Mouse (Mus musculus): ENCODE results near the gene Gm13288. TPM values are rescaled to one million over a fixed set of nuclear protein-coding genes. Genes with fewer than 3 reads are reported as not detected.
A peak's percentile ranks its signal among the peaks of the same experiment; 100 is the strongest.
"Not testable (repeated sequence)": the region's sequence is repeated elsewhere in the genome, so short reads cannot be mapped to it uniquely, and the experiment has no call there.

Gene Gm13288
- polyA plus RNA-seq (2014; fragmentation: Nextera tagmentation; extraction: Ambion mirVana), result not detected in 2 replicates

DNA sequence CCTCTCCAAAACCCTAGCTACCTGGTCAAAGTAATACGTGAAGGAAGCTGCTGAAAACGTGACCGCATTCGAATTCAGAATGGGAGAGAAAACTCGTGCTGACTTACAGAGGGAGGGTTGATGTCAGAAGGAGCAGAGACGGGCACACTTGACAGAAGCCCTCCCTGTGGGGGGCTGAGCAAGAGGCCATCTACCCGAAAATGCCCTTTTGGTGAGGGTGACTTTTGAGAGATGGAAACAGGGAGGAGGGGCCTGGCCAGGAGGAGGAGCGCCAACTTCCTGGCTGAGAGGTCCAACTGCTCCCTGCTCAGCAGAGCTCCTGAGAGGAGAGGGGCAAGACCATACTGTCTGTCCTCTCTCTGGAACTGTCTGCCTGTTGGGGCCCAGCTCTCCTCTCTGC is at the start of gene Gm13288:
TSS of gene Gm13288 (plus strand) at position 301 of the 400 bp plus-strand sequence.
- ATAC-seq (replicated peaks; ENCODE audit: insufficient number of reproducible peaks, low FRiP score, low TSS enrichment, low read depth); H3K9ac ChIP-seq (replicated peaks; ENCODE audit: low read length); H3K4me3 ChIP-seq (ENCODE audit: low read depth, low read length); H3K27ac ChIP-seq (replicated peaks; ENCODE audit: low read depth, low read length); H3K36me3 ChIP-seq (replicated peaks; ENCODE audit: control insufficient read depth, insufficient read depth, low read depth, low read length); H3K4me2 ChIP-seq (ENCODE audit: low read depth, low read length); H3K27me3 ChIP-seq (ENCODE audit: control insufficient read depth, insufficient read depth, low read length); H3K9me3 ChIP-seq (replicated peaks; ENCODE audit: control insufficient read depth, low read length); DNase-seq (ENCODE audit: low spot score); H3K4me1 ChIP-seq (ENCODE audit: control insufficient read depth, insufficient read depth, low read length): not testable (repeated sequence)
- WGBS, result no CpG with 5 or more reads among the region's 8 CpGs

DNA sequence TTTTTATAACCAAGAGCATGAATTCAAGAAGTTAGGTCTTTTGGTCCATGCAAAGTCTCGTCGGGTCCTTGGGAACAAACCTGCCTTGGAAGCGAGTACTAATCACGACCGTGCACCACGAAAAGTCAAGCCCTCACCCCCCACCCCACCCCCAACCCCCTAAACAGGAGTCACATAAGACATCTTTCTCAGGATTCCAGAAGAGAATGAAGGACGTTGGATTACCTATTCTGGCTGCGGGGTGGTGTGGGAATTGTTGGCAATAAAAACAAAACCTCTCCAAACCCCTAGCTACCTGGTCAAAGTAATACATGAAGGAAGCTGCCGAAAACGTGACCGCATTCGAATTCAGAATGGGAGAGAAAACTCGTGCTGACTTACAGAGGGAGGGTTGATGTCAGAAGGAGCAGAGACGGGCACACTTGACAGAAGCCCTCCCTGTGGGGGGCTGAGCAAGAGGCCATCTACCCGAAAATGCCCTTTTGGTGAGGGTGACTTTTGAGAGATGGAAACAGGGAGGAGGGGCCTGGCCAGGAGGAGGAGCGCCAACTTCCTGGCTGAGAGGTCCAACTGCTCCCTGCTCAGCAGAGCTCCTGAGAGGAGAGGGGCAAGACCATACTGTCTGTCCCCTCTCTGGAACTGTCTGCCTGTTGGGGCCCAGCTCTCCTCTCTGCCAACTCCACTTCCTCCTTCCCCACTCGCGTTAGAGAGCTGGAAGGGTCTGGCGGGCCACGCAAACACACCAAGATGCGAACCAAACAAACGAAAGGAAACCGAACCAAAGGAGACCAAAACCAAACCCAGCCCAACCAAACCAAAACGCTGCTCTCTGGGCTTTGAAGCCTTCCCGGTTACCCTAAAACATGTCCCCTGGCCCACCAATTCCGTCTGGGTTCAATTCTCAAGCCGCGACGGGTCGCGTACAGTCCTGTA is 48.5 kb upstream of the Gm13288 start:
- H3K9me3 ChIP-seq (replicated peaks; ENCODE audit: control insufficient read depth, low read length); H3K27me3 ChIP-seq (ENCODE audit: control insufficient read depth, insufficient read depth, low read length); ATAC-seq (replicated peaks; ENCODE audit: insufficient number of reproducible peaks, low FRiP score, low TSS enrichment, low read depth); H3K36me3 ChIP-seq (replicated peaks; ENCODE audit: control insufficient read depth, insufficient read depth, low read depth, low read length); H3K4me1 ChIP-seq (ENCODE audit: control insufficient read depth, insufficient read depth, low read length): not testable (repeated sequence)
- Histone ChIP-seq H3K4me2 (ENCODE audit: low read depth, low read length) (peak overlapping the region; percentile 64), H3K4me3 (ENCODE audit: low read depth, low read length) (peak overlapping the region; percentile 33), H3K9ac (replicated peaks; ENCODE audit: low read length) (peak overlapping the region; percentile 60), H3K27ac (replicated peaks; ENCODE audit: low read depth, low read length) (peak overlapping the region; percentile 70)
- WGBS, result 14% methylated on average over 28 of the region's 31 CpGs
- peak; percentile 16 for DNase-seq (ENCODE audit: low spot score)

DNA sequence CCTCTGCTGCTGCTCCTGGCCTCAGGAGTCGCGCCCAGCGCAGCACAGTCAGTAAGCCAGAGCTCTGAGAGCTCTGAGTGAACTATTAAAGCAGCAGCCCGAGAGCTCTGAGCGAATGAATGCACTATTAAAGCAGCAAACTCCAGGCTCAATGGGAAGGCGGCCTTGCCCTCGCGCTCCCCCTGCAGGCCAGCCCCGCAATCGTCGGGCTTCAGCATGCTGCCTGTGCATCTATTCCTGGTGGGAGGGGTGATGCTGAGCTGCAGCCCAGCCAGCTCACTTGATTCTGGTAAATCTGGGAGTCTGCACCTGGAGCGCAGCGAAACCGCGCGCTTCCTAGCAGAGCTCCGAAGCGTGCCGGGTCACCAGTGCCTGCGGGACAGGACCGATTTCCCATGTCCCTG is 47.7 kb upstream of the Gm13288 start:
- peak; percentile 87 for DNase-seq (ENCODE audit: low spot score)
- peak overlapping the region; percentile 70 for H3K27ac ChIP-seq (replicated peaks; ENCODE audit: low read depth, low read length)
- not testable (repeated sequence) for H3K27me3 ChIP-seq (ENCODE audit: control insufficient read depth, insufficient read depth, low read length); H3K9me3 ChIP-seq (replicated peaks; ENCODE audit: control insufficient read depth, low read length); H3K36me3 ChIP-seq (replicated peaks; ENCODE audit: control insufficient read depth, insufficient read depth, low read depth, low read length); H3K4me1 ChIP-seq (ENCODE audit: control insufficient read depth, insufficient read depth, low read length)
- peak overlapping the region; percentile 60 for H3K9ac ChIP-seq (replicated peaks; ENCODE audit: low read length)
- WGBS, result under 1% methylated on average over 17 of the region's 21 CpGs
- peak overlapping the region; percentile 64 for H3K4me2 ChIP-seq (ENCODE audit: low read depth, low read length)
- peak; percentile 100 for ATAC-seq (replicated peaks; ENCODE audit: insufficient number of reproducible peaks, low FRiP score, low TSS enrichment, low read depth)
- peak overlapping the region; percentile 33 for H3K4me3 ChIP-seq (ENCODE audit: low read depth, low read length)

DNA sequence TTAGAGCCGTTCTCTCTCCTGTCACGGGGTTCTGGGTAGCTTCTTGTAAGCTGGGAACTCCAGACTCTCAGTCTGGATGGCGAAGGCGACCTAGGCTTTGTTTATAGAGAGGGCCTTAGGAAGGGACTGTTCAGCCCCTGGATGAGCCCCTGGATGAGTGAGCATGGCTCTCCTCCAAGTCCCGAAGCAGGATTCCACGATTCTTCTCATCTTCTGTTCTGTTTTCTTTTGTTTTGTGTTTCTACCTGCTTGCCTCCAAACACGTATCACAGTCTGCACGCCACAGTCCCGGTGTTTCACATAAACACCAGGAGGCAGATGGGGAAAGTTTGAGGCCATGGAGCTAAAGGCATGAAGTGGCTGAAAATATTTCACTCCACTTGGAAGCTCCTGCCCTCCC is 46.6 kb upstream of the Gm13288 start:
- H3K4me2 ChIP-seq (ENCODE audit: low read depth, low read length); H3K4me3 ChIP-seq (ENCODE audit: low read depth, low read length): not testable (repeated sequence)
- 85% methylated on average over 8 of the region's 9 CpGs for WGBS

DNA sequence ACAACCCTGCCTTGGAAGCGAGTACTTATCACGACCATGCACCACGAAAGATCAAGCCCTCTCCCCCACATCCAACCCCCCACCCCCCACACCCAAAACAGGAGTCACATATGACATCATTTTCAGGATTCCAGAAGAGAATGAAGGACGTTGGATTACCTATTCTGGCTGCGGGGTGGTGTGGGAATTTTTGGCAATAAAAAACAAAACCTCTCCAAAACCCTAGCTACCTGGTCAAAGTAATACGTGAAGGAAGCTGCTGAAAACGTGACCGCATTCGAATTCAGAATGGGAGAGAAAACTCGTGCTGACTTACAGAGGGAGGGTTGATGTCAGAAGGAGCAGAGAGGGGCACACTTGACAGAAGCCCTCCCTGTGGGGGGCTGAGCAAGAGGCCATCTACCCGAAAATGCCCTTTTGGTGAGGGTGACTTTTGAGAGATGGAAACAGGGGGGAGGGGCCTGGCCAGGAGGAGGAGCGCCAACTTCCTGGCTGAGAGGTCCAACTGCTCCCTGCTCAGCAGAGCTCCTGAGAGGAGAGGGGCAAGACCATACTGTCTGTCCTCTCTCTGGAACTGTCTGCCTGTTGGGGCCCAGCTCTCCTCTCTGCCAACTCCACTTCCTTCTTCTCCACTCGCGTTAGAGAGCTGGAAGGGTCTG is 45.6 kb upstream of the Gm13288 start, which contains the start of gene Gm13283:
TSS of gene Gm13283 (plus strand) at position 510 of the 659 bp plus-strand sequence.
- H3K4me3 ChIP-seq (ENCODE audit: low read depth, low read length), result peak within 1 kb of the TSS; percentile 21
- not testable (repeated sequence) for H3K27ac ChIP-seq (replicated peaks; ENCODE audit: low read depth, low read length); H3K36me3 ChIP-seq (replicated peaks; ENCODE audit: control insufficient read depth, insufficient read depth, low read depth, low read length); DNase-seq (ENCODE audit: low spot score); H3K27me3 ChIP-seq (ENCODE audit: control insufficient read depth, insufficient read depth, low read length); H3K9ac ChIP-seq (replicated peaks; ENCODE audit: low read length); ATAC-seq (replicated peaks; ENCODE audit: insufficient number of reproducible peaks, low FRiP score, low TSS enrichment, low read depth); H3K4me1 ChIP-seq (ENCODE audit: control insufficient read depth, insufficient read depth, low read length); H3K9me3 ChIP-seq (replicated peaks; ENCODE audit: control insufficient read depth, low read length)
- peak within 1 kb of the TSS; percentile 46 for H3K4me2 ChIP-seq (ENCODE audit: low read depth, low read length)
- 26% methylated on average over 7 of the region's 14 CpGs for WGBS

More for the DNA sequence above, 46.6 kb upstream of the Gm13288 start:
- not testable (repeated sequence) for H3K27me3 ChIP-seq (ENCODE audit: control insufficient read depth, insufficient read depth, low read length); DNase-seq (ENCODE audit: low spot score); H3K9ac ChIP-seq (replicated peaks; ENCODE audit: low read length); H3K9me3 ChIP-seq (replicated peaks; ENCODE audit: control insufficient read depth, low read length); H3K4me1 ChIP-seq (ENCODE audit: control insufficient read depth, insufficient read depth, low read length); H3K36me3 ChIP-seq (replicated peaks; ENCODE audit: control insufficient read depth, insufficient read depth, low read depth, low read length); ATAC-seq (replicated peaks; ENCODE audit: insufficient number of reproducible peaks, low FRiP score, low TSS enrichment, low read depth); H3K27ac ChIP-seq (replicated peaks; ENCODE audit: low read depth, low read length)

DNA sequence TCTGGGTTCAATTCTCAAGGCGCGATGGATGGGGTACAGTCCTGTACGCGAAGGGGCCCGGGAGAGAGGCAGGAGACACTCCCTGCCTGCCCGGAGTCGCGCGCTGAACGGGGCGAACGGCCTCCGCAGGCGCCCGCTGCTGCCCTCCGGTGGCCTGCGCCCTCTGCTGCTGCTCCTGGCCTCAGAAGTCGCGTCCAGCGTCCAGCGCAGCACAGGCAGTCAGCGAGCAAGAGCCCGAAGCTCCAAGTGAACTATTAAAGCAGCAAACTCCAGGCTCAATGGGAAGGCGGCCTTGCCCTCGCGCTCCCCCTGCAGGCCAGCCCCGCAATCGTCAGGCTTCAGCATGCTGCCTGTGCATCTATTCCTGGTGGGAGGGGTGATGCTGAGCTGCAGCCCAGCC is 44.9 kb upstream of the Gm13288 start:
- H3K27me3 ChIP-seq (ENCODE audit: control insufficient read depth, insufficient read depth, low read length); H3K9ac ChIP-seq (replicated peaks; ENCODE audit: low read length); H3K27ac ChIP-seq (replicated peaks; ENCODE audit: low read depth, low read length); H3K9me3 ChIP-seq (replicated peaks; ENCODE audit: control insufficient read depth, low read length); ATAC-seq (replicated peaks; ENCODE audit: insufficient number of reproducible peaks, low FRiP score, low TSS enrichment, low read depth); H3K4me1 ChIP-seq (ENCODE audit: control insufficient read depth, insufficient read depth, low read length); H3K36me3 ChIP-seq (replicated peaks; ENCODE audit: control insufficient read depth, insufficient read depth, low read depth, low read length): not testable (repeated sequence)
- Histone ChIP-seq H3K4me3 (ENCODE audit: low read depth, low read length) (peak overlapping the region; percentile 21), H3K4me2 (ENCODE audit: low read depth, low read length) (peak overlapping the region; percentile 46)
- peak; percentile 79 for DNase-seq (ENCODE audit: low spot score)
- WGBS, result 0% methylated on average over 19 of the region's 28 CpGs

DNA sequence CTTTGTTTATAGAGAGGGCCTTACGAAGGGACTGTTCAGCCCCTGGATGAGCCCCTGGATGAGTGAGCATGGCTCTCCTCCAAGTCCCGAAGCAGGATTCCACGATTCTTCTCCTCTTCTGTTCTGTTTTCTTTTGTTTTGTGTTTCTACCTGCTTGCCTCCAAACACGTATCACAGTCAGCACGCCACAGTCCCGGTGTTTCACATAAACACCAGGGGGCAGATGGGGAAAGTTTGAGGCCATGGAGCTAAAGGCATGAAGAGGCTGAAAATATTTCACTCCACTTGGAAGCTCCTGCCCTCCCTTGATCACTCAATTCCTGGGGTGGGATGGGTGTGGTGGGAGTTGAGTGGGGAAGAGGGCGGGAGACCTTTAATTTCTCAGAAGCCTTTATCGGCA is 43.6 kb upstream of the Gm13288 start:
- not testable (repeated sequence) for DNase-seq (ENCODE audit: low spot score); H3K4me3 ChIP-seq (ENCODE audit: low read depth, low read length); H3K36me3 ChIP-seq (replicated peaks; ENCODE audit: control insufficient read depth, insufficient read depth, low read depth, low read length); ATAC-seq (replicated peaks; ENCODE audit: insufficient number of reproducible peaks, low FRiP score, low TSS enrichment, low read depth); H3K27me3 ChIP-seq (ENCODE audit: control insufficient read depth, insufficient read depth, low read length); H3K9ac ChIP-seq (replicated peaks; ENCODE audit: low read length); H3K4me2 ChIP-seq (ENCODE audit: low read depth, low read length); H3K9me3 ChIP-seq (replicated peaks; ENCODE audit: control insufficient read depth, low read length); H3K27ac ChIP-seq (replicated peaks; ENCODE audit: low read depth, low read length); H3K4me1 ChIP-seq (ENCODE audit: control insufficient read depth, insufficient read depth, low read length)
- WGBS, result 74% methylated on average over 6 of the region's 8 CpGs

DNA sequence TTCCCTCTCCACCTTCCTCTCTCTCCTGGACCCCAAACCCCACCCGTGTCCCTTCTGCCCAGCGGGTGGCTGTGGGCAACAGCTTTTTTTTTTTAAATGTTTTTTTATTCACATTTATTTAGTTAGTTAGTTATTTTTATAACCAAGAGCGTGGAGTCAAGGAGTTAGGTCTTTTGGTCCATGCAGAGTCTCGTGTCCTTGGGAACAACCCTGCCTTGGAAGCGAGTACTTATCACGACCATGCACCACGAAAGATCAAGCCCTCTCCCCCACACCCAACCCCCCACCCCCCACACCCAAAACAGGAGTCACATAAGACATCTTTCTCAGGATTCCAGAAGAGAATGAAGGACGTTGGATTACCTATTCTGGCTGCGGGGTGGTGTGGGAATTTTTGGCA is 43.0 kb upstream of the Gm13288 start:
- not testable (repeated sequence) for H3K9ac ChIP-seq (replicated peaks; ENCODE audit: low read length); H3K4me1 ChIP-seq (ENCODE audit: control insufficient read depth, insufficient read depth, low read length); H3K4me3 ChIP-seq (ENCODE audit: low read depth, low read length); H3K27me3 ChIP-seq (ENCODE audit: control insufficient read depth, insufficient read depth, low read length); H3K36me3 ChIP-seq (replicated peaks; ENCODE audit: control insufficient read depth, insufficient read depth, low read depth, low read length); ATAC-seq (replicated peaks; ENCODE audit: insufficient number of reproducible peaks, low FRiP score, low TSS enrichment, low read depth); H3K9me3 ChIP-seq (replicated peaks; ENCODE audit: control insufficient read depth, low read length); H3K27ac ChIP-seq (replicated peaks; ENCODE audit: low read depth, low read length); DNase-seq (ENCODE audit: low spot score); H3K4me2 ChIP-seq (ENCODE audit: low read depth, low read length)
- 60% methylated on average over 7 of the region's 9 CpGs for WGBS
